ENCODE assay signal across 19 mouse cellular contexts in genomic region chr2:125929396-125929795, GRCm38 (mm10).
"Had no signal": no experiment of that assay in that cellular context is flagged by ENCODE, and none has a peak within 500 bp of the region (broad histone marks: within the 10 kb centered on the region; RNA-seq: fewer than 3 reads in every experiment).

No protein-coding gene starts in this region.

- H3K4me2 ChIP-seq: limb, embryonic 13.5 days; lung, embryonic 14.5 days; midbrain, embryonic 11.5 days; neural tube, embryonic 12.5 days; neural tube, embryonic 15.5 days; stomach, embryonic 15.5 days had no signal

- H3K27me3 ChIP-seq: limb, embryonic 13.5 days; neural tube, embryonic 12.5 days; neural tube, embryonic 15.5 days; stomach, embryonic 15.5 days had no signal

- H3K36me3 ChIP-seq: neural tube, embryonic 12.5 days; stomach, embryonic 15.5 days had no signal

- H3K9ac ChIP-seq: limb, embryonic 13.5 days; liver, embryonic 14.5 days; liver, postnatal 0 days; lung, embryonic 14.5 days; neural tube, embryonic 12.5 days; neural tube, embryonic 15.5 days; stomach, embryonic 15.5 days had no signal

- H3K4me1 ChIP-seq: neural tube, embryonic 12.5 days; neural tube, embryonic 15.5 days; stomach, embryonic 15.5 days had no signal

- H3K27ac ChIP-seq: kidney, postnatal 0 days; layer of hippocampus, adult 2 months; limb, embryonic 10.5 days; limb, embryonic 13.5 days; liver, embryonic 14.5 days; neural tube, embryonic 12.5 days; neural tube, embryonic 15.5 days; stomach, embryonic 15.5 days had no signal

- H3K9me3 ChIP-seq: limb, embryonic 10.5 days; limb, embryonic 13.5 days; neural tube, embryonic 12.5 days; neural tube, embryonic 15.5 days; stomach, embryonic 15.5 days had no signal

- ATAC-seq: liver, postnatal 0 days had no signal

- H3K4me3 ChIP-seq: layer of hippocampus, adult 2 months; limb, embryonic 10.5 days; limb, embryonic 13.5 days; neural tube, embryonic 12.5 days; neural tube, embryonic 15.5 days; stomach, embryonic 15.5 days had no signal

- DNase-seq: kidney, adult 2 months; kidney, postnatal 25 days; layer of hippocampus, adult 9-11 months; liver; liver, postnatal 0 days; midbrain, embryonic 14.5 days; right cerebral cortex, postnatal 25 days; spleen, adult 18-20 months; thymus, postnatal 25 days had no signal
